Mouse (Mus musculus) G1E (cell line): ENCODE results near the gene Atp10a. TPM values are rescaled to one million over a fixed set of nuclear protein-coding genes. Genes with fewer than 3 reads are reported as not detected.

Experiments used
- ATAC-seq: 2 replicates; pipeline ENCODE4 v1.8.0; 2016; ENCODE audit warnings: mild to moderate bottlenecking; ENCODE audit not compliant: insufficient number of reproducible peaks, poor library complexity, low FRiP score, severe bottlenecking; ENCODE audit errors: extremely low read depth
- DNase-seq: peaks from one replicate; pipeline ENCODE4 v3.0.0; 2012; ENCODE audit warnings: low spot score
- H3K27me3 ChIP-seq: 2 replicates; pipeline ENCODE4 v1.6.1; 2012; ENCODE audit warnings: mild to moderate bottlenecking, low read length, inconsistent platforms; ENCODE audit not compliant: insufficient read depth
- H3K36me3 ChIP-seq: replicated peaks from 2 replicates; pipeline ENCODE3; 2012; ENCODE audit warnings: mild to moderate bottlenecking, inconsistent platforms
- H3K4me1 ChIP-seq: 2 replicates; pipeline ENCODE4 v1.6.1; 2012; ENCODE audit warnings: low read depth, low read length, inconsistent platforms, mixed read lengths; ENCODE audit not compliant: insufficient read depth
- H3K4me3 ChIP-seq: 2 replicates; pipeline ENCODE4 v1.5.1; 2012; ENCODE audit warnings: low read depth, mild to moderate bottlenecking, inconsistent platforms, low read length, moderate library complexity, mixed read lengths
- H3K9me3 ChIP-seq: replicated peaks from 2 replicates; pipeline ENCODE4 v1.6.1; 2012; ENCODE audit warnings: inconsistent platforms
- CTCF ChIP-seq: IDR thresholded peaks from 2 replicates; pipeline ENCODE4 v1.5.1; 2012; ENCODE audit warnings: low read depth, low read length, inconsistent platforms, mixed read lengths
- GATA1 ChIP-seq: IDR thresholded peaks from 2 replicates; pipeline ENCODE4 v1.6.1; 2012; ENCODE audit warnings: borderline replicate concordance, low read length, inconsistent platforms, mixed read lengths
- GATA2 ChIP-seq: IDR thresholded peaks from 2 replicates; pipeline ENCODE4 v1.6.1; 2012; ENCODE audit warnings: low read depth, low read length, inconsistent platforms, borderline replicate concordance
- POLR2AphosphoS5 ChIP-seq: IDR thresholded peaks from 2 replicates; pipeline ENCODE4 v1.6.1; 2012; ENCODE audit warnings: low read depth, low read length, inconsistent platforms; ENCODE audit not compliant: insufficient replicate concordance
- TAL1 ChIP-seq: conservative IDR thresholded peaks from 2 replicates; pipeline ENCODE4 v1.6.1; 2012; ENCODE audit warnings: low read depth, low read length, inconsistent platforms, mixed read lengths
- polyA plus RNA-seq: library from polyadenylated mRNA; stranded (reverse); fragments of >175 nt; gene quantifications from 2 replicates; pipeline ENCODE4 v1.2.3, GENCODE M21; 2012
- total RNA-seq, 2 experiments: library from RNA; stranded (forward) in 1 of 2; stranded (reverse) in 1 of 2; fragments of 200-1000 nt in 1 of 2; fragments of >200 nt in 1 of 2; fragmentation: Nextera tagmentation in 1 of 2; gene quantifications; 2 replicates each; pipeline ENCODE4 v1.2.3; 2014 to 2017

Gene Atp10a
- total and polyA plus RNA-seq, 3 experiments = not detected

DNA sequence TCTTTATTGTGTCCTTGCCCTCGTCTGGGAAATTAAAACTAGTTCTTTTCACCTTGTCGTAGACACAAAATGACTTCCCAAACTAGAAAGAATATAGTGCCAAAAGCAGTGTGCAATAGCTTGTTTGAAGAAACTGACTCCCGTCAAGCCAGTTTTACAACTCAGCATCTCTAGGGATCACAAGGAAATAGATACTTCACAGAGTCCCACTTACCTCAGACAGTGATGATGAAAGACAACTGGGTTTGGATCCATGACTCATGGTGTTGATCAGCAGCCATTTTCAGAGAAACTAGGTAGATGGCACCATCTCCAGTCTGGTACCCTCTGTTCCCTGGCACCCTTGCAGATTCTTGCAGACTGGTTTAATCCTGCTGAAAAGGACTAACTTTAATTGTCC is 53.3 kb downstream of the Atp10a start:
- no peaks in the 10 kb centered on the region for H3K27me3 ChIP-seq
- DNase-seq = no peak
- ATAC-seq = no peak
- H3K9me3 ChIP-seq = peaks cover 4% of the 10 kb centered on the region
- H3K4me1 ChIP-seq = no peaks in the 10 kb centered on the region
- H3K36me3 ChIP-seq = no peaks in the 10 kb centered on the region
- TF ChIP-seq POLR2AphosphoS5 = no peak
- no peak for TF ChIP-seq GATA2
- TF ChIP-seq TAL1 = no peak
- H3K4me3 ChIP-seq = no peak overlapping the region

DNA sequence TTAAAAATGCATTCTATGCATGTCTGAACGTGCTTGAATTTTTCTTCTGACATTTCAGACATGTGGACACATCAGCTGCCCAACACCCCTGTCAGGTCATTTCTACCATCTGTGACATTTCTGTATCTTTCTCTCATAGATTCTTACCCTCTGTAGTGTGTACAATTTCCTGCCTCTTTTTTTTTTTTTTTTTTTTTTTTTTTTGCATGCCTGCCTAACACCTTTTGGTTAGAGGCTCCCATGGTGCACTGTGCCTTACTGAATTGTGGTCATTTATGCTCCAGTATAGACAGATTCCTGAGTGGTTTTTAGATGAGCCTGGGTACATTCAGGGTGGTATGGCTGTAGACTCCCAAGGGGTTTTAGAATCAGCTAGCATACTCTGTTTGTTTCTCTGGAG is 54.3 kb downstream of the Atp10a start:
- no peaks in the 10 kb centered on the region for H3K27me3 ChIP-seq
- no peak for TF ChIP-seq GATA1
- no peak for TF ChIP-seq TAL1
- TF ChIP-seq GATA2 = no peak
- no peak for TF ChIP-seq CTCF
- TF ChIP-seq POLR2AphosphoS5 = no peak
- ATAC-seq = no peak
- DNase-seq = no peak
- H3K9me3 ChIP-seq = peaks cover 13% of the 10 kb centered on the region
- no peaks in the 10 kb centered on the region for H3K4me1 ChIP-seq
- H3K36me3 ChIP-seq = no peaks in the 10 kb centered on the region
- no peak overlapping the region for H3K4me3 ChIP-seq

DNA sequence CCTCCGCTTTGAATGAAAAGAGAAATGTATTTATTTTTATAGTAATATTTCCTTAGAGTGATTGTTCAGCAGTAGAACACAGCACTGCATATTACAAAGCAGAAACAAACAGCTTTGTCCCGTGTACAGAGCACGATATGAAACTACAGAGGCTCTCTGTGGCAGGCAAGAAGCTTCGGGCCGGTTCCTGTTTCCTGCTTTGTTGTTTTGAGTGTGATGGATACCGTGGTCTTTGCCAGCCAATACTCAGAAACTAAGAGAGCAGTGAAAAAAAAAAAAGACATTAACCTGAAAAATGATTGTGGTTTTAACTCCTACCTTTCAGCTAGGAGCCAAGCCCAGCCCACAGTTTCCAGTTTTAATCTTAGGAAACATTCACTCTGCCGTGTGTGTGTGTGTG is 55.8 kb downstream of the Atp10a start:
- H3K4me3 ChIP-seq = no peak overlapping the region
- H3K27me3 ChIP-seq = no peaks in the 10 kb centered on the region
- no peak for ATAC-seq
- no peaks in the 10 kb centered on the region for H3K36me3 ChIP-seq
- DNase-seq = no peak
- peaks cover 17% of the 10 kb centered on the region for H3K9me3 ChIP-seq
- no peaks in the 10 kb centered on the region for H3K4me1 ChIP-seq
- TF ChIP-seq POLR2AphosphoS5 (no peak), GATA1 (no peak), CTCF (no peak), TAL1 (no peak), GATA2 (no peak)

DNA sequence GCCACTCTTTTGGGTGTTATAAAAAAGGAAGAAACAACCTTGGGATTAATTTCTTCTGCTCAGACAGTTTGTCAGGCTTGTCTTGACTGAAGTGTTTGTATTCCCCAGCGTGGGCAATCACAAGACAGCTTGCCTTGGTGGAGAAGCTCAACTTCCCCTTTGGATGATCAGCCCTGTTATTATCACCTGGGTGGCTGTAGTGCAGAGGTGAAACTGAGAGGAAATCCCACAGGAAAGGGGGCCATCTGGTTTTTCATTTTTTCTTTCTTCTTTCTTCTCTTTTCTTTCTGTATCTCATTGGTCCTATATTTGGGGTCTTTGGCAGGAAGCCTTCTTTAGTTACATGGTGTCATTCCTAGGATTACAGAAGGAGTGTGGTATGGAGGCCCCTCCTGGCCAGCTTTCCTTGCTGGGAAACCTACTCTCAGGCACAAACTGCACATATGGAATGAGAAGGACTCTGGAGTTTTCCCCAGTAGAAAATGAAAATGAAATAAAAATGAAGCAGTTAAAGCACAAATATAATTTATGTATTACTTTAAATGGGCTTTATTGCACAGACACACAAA is 59.7 kb downstream of the Atp10a start:
- no peaks in the 10 kb centered on the region for H3K27me3 ChIP-seq
- TF ChIP-seq GATA2 (no peak), TAL1 (no peak), CTCF (no peak)
- no peaks in the 10 kb centered on the region for H3K36me3 ChIP-seq
- DNase-seq (no peak), ATAC-seq (no peak)
- no peaks in the 10 kb centered on the region for H3K4me1 ChIP-seq
- H3K9me3 ChIP-seq = peaks cover 25% of the 10 kb centered on the region
- H3K4me3 ChIP-seq = no peak overlapping the region

DNA sequence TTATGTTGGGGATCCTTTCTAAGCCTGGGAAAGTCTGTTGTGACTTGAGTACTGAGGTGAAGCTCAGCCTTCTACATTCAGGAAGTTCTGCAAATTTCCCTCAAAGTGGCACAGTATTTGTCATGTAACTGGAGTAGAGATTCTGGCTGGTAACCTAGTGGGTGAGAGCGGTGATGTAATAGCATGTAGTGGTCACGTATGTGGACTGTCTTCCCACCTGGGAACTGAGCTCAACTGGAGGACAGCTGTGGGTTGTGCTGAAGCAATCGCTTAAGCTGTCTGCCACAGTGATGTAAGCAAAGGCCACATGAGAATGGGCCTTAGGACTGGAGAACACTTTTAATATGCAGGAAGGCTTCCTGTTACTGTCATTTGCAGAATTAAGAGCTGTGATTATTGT is 60.7 kb downstream of the Atp10a start:
- ATAC-seq (no peak), DNase-seq (no peak)
- Histone ChIP-seq H3K4me3 (no peak overlapping the region), H3K4me1 (no peaks in the 10 kb centered on the region), H3K9me3 (peaks cover 28% of the 10 kb centered on the region), H3K27me3 (no peaks in the 10 kb centered on the region), H3K36me3 (no peaks in the 10 kb centered on the region)
- TF ChIP-seq TAL1 (no peak), CTCF (no peak), GATA2 (no peak), POLR2AphosphoS5 (no peak), GATA1 (no peak)

DNA sequence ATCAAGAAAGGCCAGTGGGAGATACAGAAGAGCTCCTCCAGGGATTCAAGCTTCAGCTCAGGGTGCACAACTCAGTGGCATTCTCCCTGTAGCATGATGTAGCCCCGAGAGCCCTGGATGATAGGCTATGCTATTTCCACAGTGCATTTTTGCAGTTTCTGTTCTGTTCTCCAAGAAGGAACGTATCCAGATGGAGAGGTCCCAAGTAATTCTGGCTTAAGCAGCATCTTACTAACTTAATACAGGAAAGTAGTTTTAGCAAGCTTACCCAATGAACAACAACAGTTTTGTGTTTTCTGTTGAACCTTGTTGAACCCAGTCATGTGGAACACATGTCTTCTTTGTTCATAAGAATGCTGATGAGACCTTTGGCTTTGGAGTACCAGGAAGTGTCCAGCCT is 62.6 kb downstream of the Atp10a start:
- DNase-seq = no peak
- no peak for TF ChIP-seq POLR2AphosphoS5
- ATAC-seq = no peak

DNA sequence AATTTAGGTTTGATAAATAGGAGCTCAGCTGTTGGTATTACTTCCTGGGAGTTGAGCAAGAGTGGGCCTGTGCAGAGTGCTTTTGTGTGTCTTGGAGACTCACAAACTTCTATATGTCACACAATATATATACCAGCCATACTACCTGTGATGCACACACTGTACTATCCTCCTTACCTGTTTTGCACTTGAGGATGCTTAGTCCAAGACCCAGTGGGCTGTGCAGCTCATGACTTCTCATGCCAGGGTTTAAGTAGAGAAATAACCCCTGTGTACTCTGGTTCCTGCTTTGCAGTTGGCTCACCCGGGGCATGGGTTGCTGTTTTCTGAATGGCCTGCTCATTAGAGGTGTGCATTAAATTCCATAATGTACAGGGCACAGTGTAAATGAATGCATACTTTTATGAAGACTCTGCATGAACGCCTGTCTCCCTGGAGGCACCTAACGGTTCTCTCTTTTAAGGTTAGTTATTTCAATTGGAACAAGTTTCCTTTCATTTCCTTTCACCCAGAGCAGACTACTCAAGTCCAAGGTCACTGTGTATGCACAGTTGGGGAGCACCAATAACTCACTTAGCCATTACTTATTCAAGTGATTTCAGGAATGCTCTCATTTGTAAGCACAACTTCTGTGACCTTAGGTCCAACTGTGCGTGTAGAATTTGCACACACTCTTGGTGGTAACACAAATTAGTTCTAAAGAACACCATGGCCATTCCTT is 63.4 kb downstream of the Atp10a start:
- peaks cover 32% of the 10 kb centered on the region for H3K9me3 ChIP-seq
- no peaks in the 10 kb centered on the region for H3K4me1 ChIP-seq
- H3K36me3 ChIP-seq = no peaks in the 10 kb centered on the region
- TF ChIP-seq GATA2 (no peak), POLR2AphosphoS5 (no peak), TAL1 (no peak), CTCF (no peak), GATA1 (no peak)
- DNase-seq (no peak), ATAC-seq (no peak)
- H3K4me3 ChIP-seq = no peak overlapping the region
- H3K27me3 ChIP-seq = no peaks in the 10 kb centered on the region

More for the DNA sequence above, 62.6 kb downstream of the Atp10a start:
- H3K9me3 ChIP-seq = peaks cover 33% of the 10 kb centered on the region
- no peaks in the 10 kb centered on the region for H3K4me1 ChIP-seq
- H3K27me3 ChIP-seq = no peaks in the 10 kb centered on the region
- no peaks in the 10 kb centered on the region for H3K36me3 ChIP-seq
- H3K4me3 ChIP-seq = no peak overlapping the region
